Mouse (Mus musculus) liver, embryonic 14.5 days (tissue): ENCODE measurements around the gene Il12rb2.

Source experiments
- CTCF ChIP-seq: IDR thresholded peaks from 2 replicates; pipeline ENCODE4 v1.5.1; 2016; ENCODE audit warnings: antibody characterized with exemption, low read depth, control low read depth
- EP300 ChIP-seq: IDR thresholded peaks from 2 replicates; pipeline ENCODE4 v1.6.1; 2016; ENCODE audit warnings: antibody characterized with exemption, low read depth

DNA sequence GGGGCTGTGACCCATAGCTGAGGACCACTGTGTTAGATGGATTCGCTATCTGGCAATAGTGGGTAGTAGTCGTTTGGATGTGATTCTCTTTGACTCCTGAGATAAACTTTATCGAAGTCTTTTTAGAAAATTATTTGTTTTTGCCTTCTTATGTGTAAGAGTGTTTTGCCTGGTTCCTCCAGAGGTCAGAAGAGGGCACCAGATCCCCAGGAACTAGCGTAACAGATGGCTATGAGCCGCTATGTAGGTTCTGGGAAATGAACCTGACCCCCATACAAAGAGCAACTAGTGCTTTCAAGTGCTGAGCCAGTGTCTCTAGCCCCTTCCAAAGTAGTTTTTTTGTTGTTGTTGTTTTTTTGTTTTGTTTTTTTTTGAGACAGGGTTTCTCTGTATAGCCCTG is 79.9 kb downstream of the Il12rb2 start:
- peak; percentile 40 for TF ChIP-seq CTCF
- TF ChIP-seq EP300, result no peak
